Mouse (Mus musculus): ENCODE data around the gene Aqp9. TPM values are rescaled to one million over a fixed set of nuclear protein-coding genes. Genes with fewer than 3 reads are reported as not detected.

Aqp9 gene
- polyA plus RNA-seq, 1 experiment from 2014 or later = 0.31 TPM

GRCm38 (mm10) chr9:71065343-71065875 lies 103.1 kb downstream of the Aqp9 start:
- 62% methylated on average over 6 of the region's 6 CpGs for WGBS
- no peaks in the 10 kb centered on the region for H3K36me3 ChIP-seq
- no peak for DNase-seq (ENCODE audit: low spot score)

GRCm38 (mm10) chr9:71064291-71064840 lies 104.1 kb downstream of the Aqp9 start:
- Histone ChIP-seq H3K27me3 (ENCODE audit: insufficient read depth, poor library complexity, severe bottlenecking) (no peaks in the 10 kb centered on the region), H3K4me1 (no peaks in the 10 kb centered on the region), H3K9me3 (no peaks in the 10 kb centered on the region), H3K27ac (no peak overlapping the region), H3K36me3 (no peaks in the 10 kb centered on the region), H3K4me3 (no peak overlapping the region)
- DNase-seq (ENCODE audit: low spot score) = no peak
- 79% methylated on average over 8 of the region's 8 CpGs for WGBS

More at GRCm38 (mm10) chr9:71065343-71065875, 103.1 kb downstream of the Aqp9 start:
- H3K9me3 ChIP-seq = no peaks in the 10 kb centered on the region
- H3K27me3 ChIP-seq (ENCODE audit: insufficient read depth, poor library complexity, severe bottlenecking) = no peaks in the 10 kb centered on the region
- H3K4me1 ChIP-seq = no peaks in the 10 kb centered on the region
- no peak overlapping the region for H3K27ac ChIP-seq
- H3K4me3 ChIP-seq = no peak overlapping the region

DNA sequence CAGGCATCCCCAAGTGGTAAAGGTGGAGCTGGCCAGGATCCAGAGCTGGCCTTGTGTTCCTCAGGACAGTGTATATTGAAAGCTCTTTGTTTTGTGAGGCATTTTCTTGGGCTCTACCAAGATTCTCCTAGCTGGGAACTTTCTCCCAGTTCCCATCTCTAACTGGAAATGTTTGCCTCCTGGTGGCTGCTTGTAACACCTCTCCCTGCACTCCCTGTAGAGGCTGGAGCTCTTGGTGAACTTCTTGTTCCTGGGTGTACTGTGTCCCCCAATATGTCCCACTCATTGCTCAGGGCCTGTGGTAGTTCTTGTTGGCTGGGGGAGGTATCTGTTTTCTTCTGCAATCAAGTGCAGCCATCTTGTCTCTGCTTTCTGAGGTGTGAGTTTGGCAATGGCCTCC lies 104.9 kb downstream of the Aqp9 start:
- Histone ChIP-seq H3K4me3 (no peak overlapping the region), H3K27me3 (ENCODE audit: insufficient read depth, poor library complexity, severe bottlenecking) (no peaks in the 10 kb centered on the region), H3K9me3 (no peaks in the 10 kb centered on the region), H3K36me3 (no peaks in the 10 kb centered on the region), H3K4me1 (peaks cover 4% of the 10 kb centered on the region; the same call in 1 of the 2 replicates), H3K27ac (no peak overlapping the region)
- DNase-seq (ENCODE audit: low spot score) = no peak

GRCm38 (mm10) chr9:71062976-71063375 lies 105.5 kb downstream of the Aqp9 start:
- DNase-seq (ENCODE audit: low spot score) = no peak
- WGBS = 75% methylated on average over 4 of the region's 4 CpGs

GRCm38 (mm10) chr9:71062301-71062700 lies 106.2 kb downstream of the Aqp9 start:
- H3K4me1 ChIP-seq = peaks cover 6% of the 10 kb centered on the region; the same call in 1 of the 2 replicates
- no peaks in the 10 kb centered on the region for H3K27me3 ChIP-seq (ENCODE audit: insufficient read depth, poor library complexity, severe bottlenecking)
- peak; percentile 24 for DNase-seq (ENCODE audit: low spot score)
- no peaks in the 10 kb centered on the region for H3K36me3 ChIP-seq
- no peak overlapping the region for H3K4me3 ChIP-seq
- no peaks in the 10 kb centered on the region for H3K9me3 ChIP-seq
- no peak overlapping the region for H3K27ac ChIP-seq

More at GRCm38 (mm10) chr9:71062976-71063375, 105.5 kb downstream of the Aqp9 start:
- Histone ChIP-seq H3K36me3 (no peaks in the 10 kb centered on the region), H3K27me3 (ENCODE audit: insufficient read depth, poor library complexity, severe bottlenecking) (no peaks in the 10 kb centered on the region), H3K4me3 (no peak overlapping the region), H3K27ac (no peak overlapping the region), H3K9me3 (no peaks in the 10 kb centered on the region), H3K4me1 (peaks cover 6% of the 10 kb centered on the region; the same call in 1 of the 2 replicates)

Other genes starting within 250 kb of the Aqp9 start
- 0.11 and 1.9 TPM in 2 replicates for gene Lipc, start 216.5 kb downstream of the Aqp9 start, polyA plus RNA-seq (2016; fragmentation: Nextera tagmentation; extraction: Ambion mirVana)
- 21.5 and 33.3 TPM in 2 replicates for gene Aldh1a2, start 47.1 kb upstream of the Aqp9 start, polyA plus RNA-seq (2016; fragmentation: Nextera tagmentation; extraction: Ambion mirVana)

Data from heart, embryonic 10.5 days (tissue).